Mouse (Mus musculus) olfactory bulb, adult 2 months (tissue): Measurements from ENCODE around the gene Efna5. TPM values are rescaled to one million over a fixed set of nuclear protein-coding genes. Genes with fewer than 3 reads are reported as not detected.

Experiments
- H3K27ac ChIP-seq: fragments of 200-500 bp; 2 replicates; pipeline ENCODE4 v1.5.1; 2012; ENCODE audit warnings: low read depth, low read length; ENCODE audit not compliant: insufficient read depth
- H3K4me1 ChIP-seq: fragments of 200-500 bp; 2 replicates; pipeline ENCODE4 v1.6.1; 2012; ENCODE audit warnings: low read length; ENCODE audit not compliant: control insufficient read depth, insufficient read depth
- H3K4me3 ChIP-seq: fragments of 200-500 bp; 2 replicates; pipeline ENCODE4 v1.5.1; 2012; ENCODE audit warnings: mild to moderate bottlenecking, low read depth, low read length, moderate library complexity; ENCODE audit not compliant: insufficient read depth
- CTCF ChIP-seq: fragments of 200-500 bp; IDR thresholded peaks from 2 replicates; pipeline ENCODE4 v1.5.1; 2012; ENCODE audit warnings: low read depth, mild to moderate bottlenecking, low read length, moderate library complexity; ENCODE audit not compliant: insufficient read depth
- POLR2A ChIP-seq: fragments of 200-500 bp; IDR thresholded peaks from 2 replicates; pipeline ENCODE4 v1.6.1; 2012; ENCODE audit warnings: mild to moderate bottlenecking, low read depth, low read length, moderate library complexity; ENCODE audit not compliant: insufficient read depth
- WGBS: fragments of 180-500 bp; shearing (Covaris S2); methylation state at CpG from one replicate; pipeline ENCODE4 v1.1.7; 2018; 5-methylcytosine and 5-hydroxymethylcytosine counted together
- polyA plus RNA-seq: library from polyadenylated mRNA; stranded (reverse); fragments of >200 nt; gene quantifications from 2 replicates; pipeline ENCODE4 v1.2.4, GENCODE M21; 2012; ENCODE audit warnings: low replicate concordance; ENCODE audit not compliant: missing spikeins, insufficient read depth, insufficient read length

Efna5 gene
- polyA plus RNA-seq, 1 experiment: not detected

DNA sequence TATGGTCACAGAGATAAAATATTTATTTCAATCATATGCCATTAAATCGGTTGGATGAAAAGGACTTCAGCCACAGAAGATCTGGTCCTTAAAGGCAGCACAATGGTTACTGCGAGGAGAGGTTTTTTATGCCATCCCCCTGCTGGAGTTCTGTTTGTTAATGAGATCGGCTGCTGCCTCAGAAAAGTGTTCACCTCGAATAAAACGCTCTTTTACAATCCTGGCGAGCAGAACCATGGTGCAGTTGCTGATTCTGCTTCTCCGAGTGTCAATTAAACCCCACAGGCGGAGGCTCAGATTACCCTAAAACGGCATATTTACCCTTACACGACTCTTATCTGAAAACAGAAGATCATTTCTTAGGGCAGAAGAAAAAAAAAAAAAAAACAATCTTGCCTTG, 146.2 kb downstream of the Efna5 start:
- WGBS: 49% methylated on average over 10 of the region's 10 CpGs
- no peak for TF ChIP-seq POLR2A
- TF ChIP-seq CTCF: no peak
- Histone ChIP-seq H3K4me1 (no peaks in the 10 kb centered on the region), H3K27ac (no peak overlapping the region), H3K4me3 (no peak overlapping the region)

DNA sequence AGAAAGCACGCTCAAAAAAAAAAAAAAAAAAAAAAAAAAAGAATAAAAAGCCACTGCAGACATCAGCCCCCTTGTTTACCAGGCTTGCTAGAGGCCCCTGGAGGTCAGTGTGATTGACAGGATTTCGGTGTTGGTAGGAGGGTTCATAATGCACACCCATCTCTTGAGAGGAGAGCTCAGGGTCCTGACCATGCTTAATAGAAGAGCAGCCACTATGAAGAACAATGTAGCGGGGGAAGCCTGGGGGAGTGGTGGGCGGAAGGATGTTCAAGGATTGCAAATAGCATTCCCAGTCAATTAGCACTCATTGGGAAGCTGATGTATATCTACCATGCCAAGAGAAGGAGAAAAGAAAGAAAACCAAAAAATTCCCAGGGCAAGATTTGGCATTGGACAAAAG, 147.1 kb downstream of the Efna5 start:
- H3K4me3 ChIP-seq: no peak overlapping the region
- 53% methylated on average over 4 of the region's 4 CpGs for WGBS
- no peaks in the 10 kb centered on the region for H3K4me1 ChIP-seq
- no peak for TF ChIP-seq POLR2A
- no peak for TF ChIP-seq CTCF
- H3K27ac ChIP-seq: no peak overlapping the region

DNA sequence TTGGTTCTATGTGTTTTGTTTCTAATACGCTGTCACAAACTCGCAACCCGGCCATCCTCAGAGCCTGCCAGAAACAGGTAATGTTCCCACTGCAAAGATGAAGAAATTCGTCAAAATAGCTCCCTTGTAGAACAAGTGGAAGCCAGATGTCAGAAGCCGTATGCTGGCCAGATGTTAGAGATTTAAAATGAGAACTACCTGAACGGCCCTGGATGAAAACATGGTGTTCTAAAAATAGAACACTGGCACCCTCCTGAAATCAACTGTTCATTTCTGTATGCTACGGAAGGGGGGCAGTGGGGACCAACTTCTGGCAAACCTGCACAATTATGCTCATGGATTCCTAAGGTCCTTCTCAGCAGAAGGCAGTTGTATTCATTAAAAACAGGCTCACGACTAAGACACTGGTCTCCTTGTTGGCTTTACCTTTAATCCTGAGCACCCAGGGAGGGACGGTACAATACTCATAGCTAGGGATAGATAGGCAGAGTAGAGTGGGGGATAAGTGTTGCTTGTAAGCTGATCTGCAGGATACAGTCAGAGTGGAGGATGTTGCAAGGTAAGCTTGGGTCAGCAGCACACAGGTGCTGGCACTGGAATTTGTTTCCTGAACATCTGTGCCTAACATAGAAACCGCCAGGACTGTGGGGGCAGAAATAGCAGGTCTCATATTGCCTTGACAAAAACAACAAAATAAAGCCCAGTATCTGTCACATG, 151.2 kb downstream of the Efna5 start:
- no peaks in the 10 kb centered on the region for H3K4me1 ChIP-seq
- no peak overlapping the region for H3K4me3 ChIP-seq
- TF ChIP-seq CTCF: no peak
- no peak for TF ChIP-seq POLR2A
- 84% methylated on average over 10 of the region's 10 CpGs for WGBS
- H3K27ac ChIP-seq: no peak overlapping the region

DNA sequence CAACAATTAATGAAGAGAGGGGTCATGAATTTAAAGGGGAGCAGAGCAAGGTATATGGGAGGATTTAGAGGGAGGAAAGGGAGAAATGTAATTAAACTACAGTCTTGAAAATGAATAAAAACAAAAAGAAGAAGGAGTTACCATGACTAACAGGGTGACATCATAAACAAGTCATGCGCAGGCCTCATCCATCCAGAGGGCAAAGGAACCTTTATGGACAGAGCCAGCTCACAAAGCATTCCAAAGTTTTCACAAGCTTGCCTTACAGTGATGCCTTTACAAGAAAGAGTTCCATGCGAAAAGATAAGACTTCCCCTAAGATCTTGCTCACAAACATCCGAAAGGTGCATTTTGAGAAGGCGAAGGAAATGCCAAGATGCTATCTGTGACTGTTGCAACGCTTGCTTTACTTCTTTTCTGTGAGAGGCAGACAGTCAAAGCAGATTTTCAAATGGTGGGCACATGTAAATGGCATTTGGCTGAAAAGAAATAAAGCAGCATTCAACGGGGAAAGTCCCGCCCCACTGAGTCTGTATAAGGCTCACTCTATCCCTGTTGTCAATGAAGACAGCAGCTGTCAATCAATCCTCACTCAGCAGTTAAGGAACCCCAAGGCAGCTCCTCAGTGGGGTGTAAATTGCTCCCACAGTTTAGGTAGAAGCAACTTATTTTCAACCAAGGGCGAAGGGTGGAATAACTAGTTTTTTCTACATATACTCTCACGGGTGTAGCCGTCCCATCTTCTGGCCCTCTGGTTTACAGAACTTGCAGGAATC, 152.8 kb downstream of the Efna5 start:
- no peaks in the 10 kb centered on the region for H3K4me1 ChIP-seq
- H3K4me3 ChIP-seq: no peak overlapping the region
- H3K27ac ChIP-seq: no peak overlapping the region
- TF ChIP-seq POLR2A (no peak), CTCF (no peak)
- WGBS: 75% methylated on average over 10 of the region's 10 CpGs

DNA sequence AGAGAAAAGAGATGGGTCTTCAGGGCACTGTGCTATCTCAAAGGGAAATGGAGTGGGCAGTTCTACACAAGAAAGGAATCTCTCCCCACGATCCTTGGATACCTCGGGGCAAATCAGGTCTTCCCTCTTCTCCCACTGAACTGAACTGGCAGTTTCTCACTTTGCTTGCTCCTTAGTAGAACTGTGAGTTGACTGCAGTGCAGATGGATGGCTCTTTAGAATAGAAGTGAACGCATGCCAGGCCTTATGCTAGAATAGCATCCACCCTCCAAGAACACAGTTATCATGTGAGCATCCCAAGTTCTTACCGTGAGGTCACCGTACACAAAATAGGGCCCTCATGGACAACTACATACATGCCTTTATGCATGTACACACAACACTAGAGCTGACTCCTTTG, 155.0 kb downstream of the Efna5 start:
- TF ChIP-seq CTCF (no peak), POLR2A (no peak)
- H3K4me1 ChIP-seq: no peaks in the 10 kb centered on the region
- no peak overlapping the region for H3K4me3 ChIP-seq
- 95% methylated on average over 5 of the region's 5 CpGs for WGBS
- H3K27ac ChIP-seq: no peak overlapping the region

DNA sequence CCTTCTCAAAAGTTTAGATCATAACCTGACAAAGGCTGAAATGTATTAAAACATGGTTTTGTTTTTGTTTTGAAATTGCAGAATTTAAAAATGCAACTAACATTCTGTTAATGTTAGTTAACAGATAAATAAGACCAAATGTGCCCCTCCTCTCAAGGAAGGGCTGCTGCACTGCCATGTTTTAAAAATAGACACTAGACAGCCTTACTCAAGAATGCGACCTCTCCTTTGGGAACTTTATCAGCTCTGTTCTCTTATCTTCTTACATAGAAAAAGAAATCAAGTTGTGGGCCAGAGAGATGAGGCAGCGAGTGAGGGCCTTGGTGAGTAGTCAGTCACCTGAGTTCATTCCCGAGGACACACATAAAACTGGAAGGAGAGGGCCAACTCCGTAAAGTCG, 158.2 kb downstream of the Efna5 start:
- whole genome bisulfite sequencing: 82% methylated on average over 5 of the region's 5 CpGs
- no peaks in the 10 kb centered on the region for H3K4me1 ChIP-seq
- TF ChIP-seq POLR2A: no peak
- TF ChIP-seq CTCF: no peak

DNA sequence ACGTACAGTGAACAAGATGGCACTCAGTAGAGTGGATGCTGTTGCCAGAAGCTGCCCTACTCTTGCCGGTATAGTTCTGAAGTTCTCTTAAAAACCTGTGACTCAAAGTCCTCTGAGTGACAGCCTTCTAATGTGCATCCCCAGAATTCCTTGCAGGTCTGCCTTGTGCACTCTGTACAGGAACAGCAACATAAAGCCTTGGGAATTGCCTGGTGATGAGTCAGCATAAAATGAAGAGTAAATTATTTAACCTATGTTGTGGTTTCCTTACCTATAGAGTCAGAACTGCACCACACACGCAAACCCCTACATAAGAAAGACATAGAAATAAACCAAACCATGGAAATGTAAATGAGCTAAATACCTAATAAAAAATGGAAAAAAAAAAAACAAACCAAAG, 159.5 kb downstream of the Efna5 start:
- WGBS: 91% methylated on average over 3 of the region's 3 CpGs
- no peak overlapping the region for H3K27ac ChIP-seq
- peaks cover 3% of the 10 kb centered on the region; the same call in 1 of the 2 replicates for H3K4me1 ChIP-seq
- no peak overlapping the region for H3K4me3 ChIP-seq
- no peak for TF ChIP-seq POLR2A
- TF ChIP-seq CTCF: no peak

More for the DNA sequence above, 158.2 kb downstream of the Efna5 start:
- no peak overlapping the region for H3K27ac ChIP-seq
- no peak overlapping the region for H3K4me3 ChIP-seq

DNA sequence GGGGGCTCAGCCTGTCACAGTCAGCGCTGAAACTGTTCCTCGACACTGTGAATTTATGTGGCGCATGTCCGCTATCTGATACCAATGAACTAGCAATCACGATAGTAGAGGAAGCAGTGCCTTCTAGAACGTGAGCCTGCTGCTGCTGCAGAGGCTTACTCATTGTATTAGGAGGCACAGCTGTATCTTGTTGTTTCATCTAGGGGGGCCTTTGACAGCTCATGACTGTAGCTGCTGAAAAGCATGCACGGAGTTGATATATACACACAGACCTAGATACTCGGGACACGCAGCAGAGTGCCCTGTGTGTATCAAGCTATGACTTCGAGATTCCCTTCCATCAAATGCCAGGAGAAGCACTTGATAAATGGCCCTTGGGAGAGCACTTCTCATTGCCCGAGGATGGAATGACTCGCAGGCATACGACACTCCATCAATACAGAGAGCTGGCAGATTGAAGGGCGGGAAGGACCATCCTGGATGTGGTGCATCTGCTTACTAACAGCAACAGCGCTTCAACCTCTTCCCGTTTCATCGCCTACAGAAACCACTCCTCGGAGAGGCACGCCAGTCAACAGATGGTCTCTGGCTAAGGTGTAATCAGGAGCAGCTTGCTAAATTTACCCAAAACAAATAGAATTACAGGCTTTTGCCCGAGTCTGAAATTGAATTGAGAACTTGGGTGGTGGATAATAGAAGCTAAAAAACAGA, 160.2 kb downstream of the Efna5 start:
- 82% methylated on average over 20 of the region's 20 CpGs for WGBS
- Histone ChIP-seq H3K4me1 (peaks cover 3% of the 10 kb centered on the region; the same call in 1 of the 2 replicates), H3K27ac (no peak overlapping the region), H3K4me3 (no peak overlapping the region)
- no peak for TF ChIP-seq CTCF
- TF ChIP-seq POLR2A: no peak

DNA sequence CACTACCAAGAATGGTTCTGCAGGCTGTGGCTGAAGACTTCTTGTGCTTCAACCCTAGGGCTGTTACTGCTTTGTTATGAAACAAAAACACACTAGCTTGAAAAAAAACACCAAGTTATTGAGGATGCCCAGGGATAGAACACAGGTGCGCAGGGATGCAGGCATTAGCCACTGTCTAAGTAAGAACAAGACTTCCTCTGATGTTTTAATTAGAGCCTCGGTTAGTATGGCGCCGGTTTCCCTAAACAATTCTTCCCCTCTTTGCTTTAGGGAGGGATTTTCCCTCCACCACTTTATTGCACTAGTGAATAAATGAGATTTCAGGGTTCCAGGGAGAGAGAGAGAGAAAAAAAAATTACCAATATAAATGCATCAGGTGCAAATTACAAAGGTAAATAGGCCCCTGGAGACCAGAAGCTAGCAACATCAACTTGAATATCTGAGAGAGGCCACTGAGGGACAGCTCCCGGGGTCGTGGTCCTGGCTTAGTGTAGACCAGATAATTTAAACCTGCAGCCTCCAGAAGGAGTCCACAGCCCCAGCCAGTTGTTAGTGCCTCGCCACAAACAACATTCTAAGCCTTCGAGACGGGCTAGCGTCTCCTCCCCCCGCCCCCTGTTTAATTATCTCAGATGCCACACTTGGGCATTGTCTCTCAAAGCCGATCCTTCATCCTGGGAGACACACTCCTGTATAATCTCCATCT, 163.5 kb downstream of the Efna5 start:
- WGBS: 54% methylated on average over 12 of the region's 12 CpGs
- no peak overlapping the region for H3K4me3 ChIP-seq
- H3K27ac ChIP-seq: no peak overlapping the region
- H3K4me1 ChIP-seq: peaks cover 3% of the 10 kb centered on the region; the same call in 1 of the 2 replicates
- TF ChIP-seq POLR2A (no peak), CTCF (no peak)
